Mouse (Mus musculus) hindbrain, embryonic 16.5 days (tissue): Measurements from ENCODE around the gene Frmd8. TPM values are rescaled to one million over a fixed set of nuclear protein-coding genes. Genes with fewer than 3 reads are reported as not detected.

ENCODE experiments used
- ATAC-seq: fragments of 200-750 bp; cut with Nextera tagmentation; 2 replicates; pipeline ENCODE4 v1.8.0; 2017; ENCODE audit warnings: moderate TSS enrichment, moderate library complexity
- H3K27ac ChIP-seq: fragments of 300-500 bp; sonication (generic); 2 replicates; pipeline ENCODE4 v1.5.1; 2014; ENCODE audit warnings: low read depth, mild to moderate bottlenecking, control low read depth, low read length, moderate library complexity
- H3K27me3 ChIP-seq: fragments of 300-500 bp; sonication (generic); replicated peaks from 2 replicates; pipeline ENCODE4 v1.6.1; 2014; ENCODE audit warnings: low read length; ENCODE audit not compliant: control insufficient read depth, insufficient read depth
- H3K36me3 ChIP-seq: fragments of 300-500 bp; sonication (generic); 2 replicates; pipeline ENCODE4 v1.6.1; 2014; ENCODE audit warnings: mild to moderate bottlenecking, low read length, moderate library complexity, mixed read lengths; ENCODE audit not compliant: control insufficient read depth, insufficient read depth
- H3K4me1 ChIP-seq: fragments of 300-500 bp; sonication (generic); 2 replicates; pipeline ENCODE4 v1.6.1; 2014; ENCODE audit warnings: low read depth, low read length; ENCODE audit not compliant: control insufficient read depth, insufficient read depth
- H3K4me2 ChIP-seq: fragments of 300-500 bp; sonication (generic); 2 replicates; pipeline ENCODE4 v1.6.1; 2014; ENCODE audit warnings: mild to moderate bottlenecking, low read length, control low read depth, moderate library complexity
- H3K4me3 ChIP-seq: fragments of 300-500 bp; sonication (generic); 2 replicates; pipeline ENCODE4 v1.5.1; 2014; ENCODE audit warnings: mild to moderate bottlenecking, low read length, control low read depth, moderate library complexity
- H3K9ac ChIP-seq: fragments of 300-500 bp; sonication (generic); 2 replicates; pipeline ENCODE4 v1.6.1; 2014; ENCODE audit warnings: low read depth, mild to moderate bottlenecking, control low read depth, low read length, moderate library complexity
- H3K9me3 ChIP-seq: fragments of 300-500 bp; sonication (generic); 2 replicates; pipeline ENCODE4 v1.6.1; 2014; ENCODE audit warnings: mild to moderate bottlenecking, low read length, moderate library complexity; ENCODE audit not compliant: control insufficient read depth
- WGBS: fragments of 180-500 bp; shearing (Covaris S2); extraction: QIAGEN DNeasy Blood & Tissue Kit; methylation state at CpG from one replicate; pipeline ENCODE4 v1.1.7; 2014; 5-methylcytosine and 5-hydroxymethylcytosine counted together
- polyA plus RNA-seq: library from polyadenylated mRNA; unstranded; fragments of >200 nt; fragmentation: Nextera tagmentation; extraction: Ambion mirVana; gene quantifications from 2 replicates; pipeline ENCODE4 v1.2.1, GENCODE M21; 2015

The Frmd8 gene
- polyA plus RNA-seq, 1 experiment from 2014 or later: 18.1 TPM

GRCm38 (mm10) chr19:5911430-5912102 is 36.5 kb upstream of the Frmd8 start:
- Histone ChIP-seq H3K4me2 (peak overlapping the region; percentile 87), H3K27me3 (no peaks in the 10 kb centered on the region), H3K27ac (peak overlapping the region; percentile 84), H3K4me1 (peaks cover 30% of the 10 kb centered on the region), H3K9me3 (no peaks in the 10 kb centered on the region), H3K4me3 (peak overlapping the region; percentile 71), H3K36me3 (peaks cover 2% of the 10 kb centered on the region; the same call in 1 of the 2 replicates), H3K9ac (peak overlapping the region; percentile 81)
- 8% methylated on average over 14 of the region's 14 CpGs for WGBS
- ATAC-seq: no peak

DNA sequence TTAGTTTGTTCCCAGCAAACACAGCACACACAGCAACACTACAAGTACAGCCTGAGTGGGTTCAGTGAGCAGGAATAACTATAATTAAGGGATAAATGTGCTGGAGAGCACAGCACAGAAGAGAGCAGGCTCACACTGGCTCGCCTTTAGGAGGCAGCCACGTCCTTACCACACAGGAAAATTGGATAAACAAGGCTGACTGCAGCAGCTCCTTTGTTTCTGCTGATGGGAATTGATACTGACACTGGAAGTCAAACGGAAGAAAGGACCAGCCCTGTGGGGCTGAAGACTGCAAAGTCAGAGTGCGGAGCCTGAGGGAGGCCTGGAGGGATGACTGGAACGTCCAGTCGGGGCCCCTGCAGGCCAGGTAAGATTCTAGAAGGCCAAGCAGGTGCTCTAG is 35.1 kb upstream of the Frmd8 start:
- H3K9me3 ChIP-seq: no peaks in the 10 kb centered on the region
- 37% methylated on average over 6 of the region's 6 CpGs for WGBS
- peak overlapping the region; percentile 87 for H3K4me2 ChIP-seq
- peak overlapping the region; percentile 52 for H3K9ac ChIP-seq
- H3K27ac ChIP-seq: peak overlapping the region; percentile 52
- peaks cover 12% of the 10 kb centered on the region for H3K36me3 ChIP-seq
- H3K4me1 ChIP-seq: peaks cover 30% of the 10 kb centered on the region
- no peak overlapping the region; the same call in 1 of the 2 replicates for H3K4me3 ChIP-seq
- H3K27me3 ChIP-seq: no peaks in the 10 kb centered on the region
- peak; percentile 12; the same call in 1 of the 2 replicates for ATAC-seq

- no peak for ATAC-seq
These were observed 32.2 kb upstream of the Frmd8 start for GRCm38 (mm10) chr19:5907275-5907674.

GRCm38 (mm10) chr19:5894002-5894678 is 19.1 kb upstream of the Frmd8 start, which contains the start of gene Tigd3:
Tigd3 (minus strand) TSS chr19:5894149.
- peak; percentile 99 for ATAC-seq
- WGBS: 8% methylated on average over 18 of the region's 36 CpGs

More at GRCm38 (mm10) chr19:5907275-5907674, 32.2 kb upstream of the Frmd8 start:
- Histone ChIP-seq H3K9me3 (no peaks in the 10 kb centered on the region), H3K4me3 (no peak overlapping the region), H3K27ac (no peak overlapping the region), H3K4me2 (no peak overlapping the region), H3K27me3 (no peaks in the 10 kb centered on the region), H3K4me1 (peaks cover 21% of the 10 kb centered on the region), H3K36me3 (peaks cover 41% of the 10 kb centered on the region), H3K9ac (no peak overlapping the region)
- WGBS: 93% methylated on average over 3 of the region's 3 CpGs

GRCm38 (mm10) chr19:5893282-5894001 is 18.4 kb upstream of the Frmd8 start:
- Histone ChIP-seq H3K9ac (peak overlapping the region; percentile 88), H3K36me3 (peaks cover 12% of the 10 kb centered on the region), H3K4me2 (peak overlapping the region; percentile 68), H3K4me3 (peak overlapping the region; percentile 61), H3K27me3 (no peaks in the 10 kb centered on the region), H3K27ac (peak overlapping the region; percentile 79), H3K4me1 (peaks cover 20% of the 10 kb centered on the region), H3K9me3 (no peaks in the 10 kb centered on the region)
- 11% methylated on average over 20 of the region's 31 CpGs for WGBS
- ATAC-seq: peak; percentile 0; the same call in 1 of the 2 replicates

More at GRCm38 (mm10) chr19:5894002-5894678, 19.1 kb upstream of the Frmd8 start, which contains the start of gene Tigd3:
- peak within 1 kb of the TSS; percentile 79 for H3K27ac ChIP-seq
- H3K27me3 ChIP-seq: no peaks in the 10 kb centered on the region
- H3K4me2 ChIP-seq: peak within 1 kb of the TSS; percentile 68
- H3K36me3 ChIP-seq: peaks cover 14% of the 10 kb centered on the region
- H3K4me3 ChIP-seq: peak within 1 kb of the TSS; percentile 61
- H3K9ac ChIP-seq: peak within 1 kb of the TSS; percentile 88
- no peaks in the 10 kb centered on the region for H3K9me3 ChIP-seq
- H3K4me1 ChIP-seq: peaks cover 20% of the 10 kb centered on the region

DNA sequence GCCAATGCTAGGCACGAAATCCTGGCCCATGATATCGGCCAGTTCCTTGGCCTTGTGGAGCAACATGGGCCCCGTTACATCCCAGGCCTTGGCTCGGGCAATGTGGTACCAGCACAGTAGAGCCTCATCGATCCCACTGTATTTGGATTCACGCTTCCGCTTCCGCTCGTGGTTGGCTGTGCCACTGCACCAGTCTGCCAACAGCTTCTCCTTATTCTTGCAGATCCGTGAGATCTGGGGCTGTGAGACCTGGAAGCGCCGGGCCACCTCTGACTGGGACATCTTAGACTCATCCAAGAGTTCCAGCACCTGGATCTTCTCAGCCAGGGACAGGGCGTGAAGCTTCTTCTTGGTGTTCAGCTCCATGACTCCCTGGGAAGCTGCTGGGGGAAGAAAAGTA is 17.7 kb upstream of the Frmd8 start:
- H3K36me3 ChIP-seq: peaks cover 8% of the 10 kb centered on the region
- no peak for ATAC-seq
- H3K4me1 ChIP-seq: peaks cover 20% of the 10 kb centered on the region
- H3K27ac ChIP-seq: no peak overlapping the region
- no peaks in the 10 kb centered on the region for H3K9me3 ChIP-seq
- peak overlapping the region; percentile 61 for H3K4me3 ChIP-seq
- peak overlapping the region; percentile 68 for H3K4me2 ChIP-seq
- WGBS: 86% methylated on average over 13 of the region's 13 CpGs
- H3K27me3 ChIP-seq: no peaks in the 10 kb centered on the region
- H3K9ac ChIP-seq: peak overlapping the region; percentile 88; the same call in 1 of the 2 replicates

- Histone ChIP-seq H3K4me1 (peaks cover 20% of the 10 kb centered on the region), H3K9me3 (no peaks in the 10 kb centered on the region), H3K4me3 (no peak overlapping the region), H3K27me3 (no peaks in the 10 kb centered on the region), H3K36me3 (peaks cover 8% of the 10 kb centered on the region), H3K9ac (no peak overlapping the region), H3K27ac (no peak overlapping the region), H3K4me2 (no peak overlapping the region; the same call in 1 of the 2 replicates)
- ATAC-seq: no peak
- 93% methylated on average over 7 of the region's 7 CpGs for WGBS
These were observed 17.2 kb upstream of the Frmd8 start for GRCm38 (mm10) chr19:5892262-5892661.

DNA sequence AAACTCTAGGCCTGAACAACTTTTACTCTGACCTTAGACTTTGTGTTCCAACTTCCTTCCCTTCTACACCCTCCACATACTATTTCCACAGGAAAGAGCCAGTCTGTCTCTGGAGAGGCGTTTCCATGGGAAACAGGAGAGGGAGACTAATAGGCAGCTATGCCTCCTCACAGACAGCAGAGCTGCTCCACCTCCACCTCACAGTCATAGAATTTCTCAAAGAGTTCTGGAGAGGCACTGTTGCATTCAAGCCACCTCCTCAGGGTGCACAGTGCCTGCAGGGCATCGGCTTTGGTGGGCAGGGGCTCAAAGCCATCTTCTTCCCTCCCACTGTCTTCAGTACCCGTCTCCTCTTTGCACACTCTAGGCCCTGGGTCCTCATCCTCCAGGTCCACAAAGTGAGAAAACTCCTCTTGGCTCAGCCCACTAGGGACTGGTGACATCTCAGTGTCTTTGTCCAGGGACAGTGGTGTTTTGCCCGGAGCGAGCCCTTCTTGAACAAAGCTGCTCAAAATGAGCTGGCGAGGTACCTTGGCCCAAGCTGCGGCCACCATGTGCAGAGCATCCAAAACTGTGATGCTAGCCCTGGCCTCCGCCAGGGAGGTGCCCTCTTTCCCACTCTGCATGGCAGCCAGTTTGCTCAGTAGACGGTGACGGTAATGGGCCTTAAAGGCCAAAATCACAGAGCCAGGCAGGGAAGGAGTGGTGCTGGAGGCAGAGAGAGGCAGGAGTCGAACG is 16.6 kb upstream of the Frmd8 start:
- Histone ChIP-seq H3K4me1 (peaks cover 20% of the 10 kb centered on the region), H3K9ac (no peak overlapping the region), H3K4me3 (no peak overlapping the region), H3K27me3 (no peaks in the 10 kb centered on the region), H3K27ac (no peak overlapping the region), H3K4me2 (no peak overlapping the region), H3K36me3 (peaks cover 6% of the 10 kb centered on the region), H3K9me3 (no peaks in the 10 kb centered on the region)
- WGBS: 92% methylated on average over 12 of the region's 12 CpGs
- no peak for ATAC-seq
